Mouse (Mus musculus) heart, adult 2 months (tissue): ENCODE results near the gene Mecom. TPM values are rescaled to one million over a fixed set of nuclear protein-coding genes. Genes with fewer than 3 reads are reported as not detected.

Experiments used
- DNase-seq, 2 experiments: peaks; one replicate each; pipeline ENCODE4 v3.0.0; 2021
- H3K27ac ChIP-seq: fragments of 200-600 bp; 2 replicates; pipeline ENCODE4 v1.8.1; 2022
- H3K27me3 ChIP-seq: fragments of 200-500 bp; 2 replicates; pipeline ENCODE4 v1.6.1; 2012; ENCODE audit warnings: mild to moderate bottlenecking, low read length, inconsistent platforms, mixed read lengths; ENCODE audit not compliant: control insufficient read depth, insufficient read depth
- H3K36me3 ChIP-seq: fragments of 200-500 bp; 2 replicates; pipeline ENCODE4 v1.6.1; 2012; ENCODE audit warnings: low read length, inconsistent platforms; ENCODE audit not compliant: control insufficient read depth, insufficient read depth
- H3K4me1 ChIP-seq: fragments of 200-500 bp; 2 replicates; pipeline ENCODE4 v1.6.1; 2011; ENCODE audit warnings: low read length; ENCODE audit not compliant: control insufficient read depth, insufficient read depth
- H3K4me3 ChIP-seq: fragments of 200-600 bp; 2 replicates; pipeline ENCODE4 v1.8.1; 2022
- H3K79me2 ChIP-seq: fragments of 200-500 bp; replicated peaks from 2 replicates; pipeline ENCODE4 v1.6.1; 2012; ENCODE audit warnings: mild to moderate bottlenecking, inconsistent platforms, low read length, moderate library complexity, mixed read lengths; ENCODE audit not compliant: control insufficient read depth, insufficient read depth
- H3K9ac ChIP-seq: fragments of 200-500 bp; 2 replicates; pipeline ENCODE4 v1.6.1; 2012; ENCODE audit warnings: low read depth, mild to moderate bottlenecking, control low read depth, inconsistent platforms, low read length, mixed read lengths
- CTCF ChIP-seq: fragments of 200-600 bp; IDR thresholded peaks from 2 replicates; pipeline ENCODE4 v1.8.1; 2022; ENCODE audit warnings: antibody characterized with exemption, mild to moderate bottlenecking, moderate library complexity
- EP300 ChIP-seq: fragments of 200-500 bp; IDR thresholded peaks from 2 replicates; pipeline ENCODE4 v1.6.1; 2011; ENCODE audit warnings: low read depth, low read length, control low read depth; ENCODE audit not compliant: insufficient read depth
- POLR2A ChIP-seq: fragments of 200-500 bp; IDR thresholded peaks from 2 replicates; pipeline ENCODE4 v1.6.1; 2011; ENCODE audit warnings: mild to moderate bottlenecking, low read depth, low read length, control low read depth; ENCODE audit not compliant: insufficient read depth
- WGBS: fragments of 180-500 bp; shearing (Covaris S2); methylation state at CpG from one replicate; pipeline ENCODE4 v1.1.7; 2018; 5-methylcytosine and 5-hydroxymethylcytosine counted together
- intact Hi-C: fragments of 180-260 bp; cut with DNase I; formaldehyde crosslinking; loops from one replicate; pipeline ENCODE4 v1.15.1; 2025
- polyA plus RNA-seq: library from polyadenylated mRNA; depleted of rRNA; stranded (reverse); fragments of >200 nt; gene quantifications from 2 replicates; pipeline ENCODE4 v1.2.3, GENCODE M21; 2012
- total RNA-seq, 2 experiments: library from RNA; stranded (reverse); gene quantifications; 2 replicates each; pipeline ENCODE4 v1.2.3; 2021

Gene Mecom
- total and polyA plus RNA-seq, 3 experiments, result 5.2 to 18.6 (median 12.5) TPM

- Histone ChIP-seq H3K79me2 (no peaks in the 10 kb centered on the region), H3K36me3 (peaks cover 5% of the 10 kb centered on the region; the same call in 1 of the 2 replicates), H3K4me1 (peaks cover 4% of the 10 kb centered on the region), H3K27me3 (no peaks in the 10 kb centered on the region), H3K4me3 (no peak overlapping the region), H3K9ac (no peak overlapping the region), H3K27ac (no peak overlapping the region)
- WGBS, result 67% methylated on average over 4 of the region's 4 CpGs
- TF ChIP-seq CTCF, result peak; percentile 46
- TF ChIP-seq POLR2A, result no peak
- no peak for TF ChIP-seq EP300
- intact Hi-C loops, result no loop called here
- DNase-seq, result no peak
These were observed 239.7 kb downstream of the Mecom start for GRCm38 (mm10) chr3:30308081-30308480.

GRCm38 (mm10) chr3:30307601-30308000 lies 240.2 kb downstream of the Mecom start:
- intact Hi-C loops, result no loop called here
- peaks cover 5% of the 10 kb centered on the region; the same call in 1 of the 2 replicates for H3K36me3 ChIP-seq
- no peaks in the 10 kb centered on the region for H3K27me3 ChIP-seq
- H3K4me1 ChIP-seq, result peaks cover 4% of the 10 kb centered on the region
- no peaks in the 10 kb centered on the region for H3K79me2 ChIP-seq
- H3K27ac ChIP-seq, result no peak overlapping the region
- no peak overlapping the region for H3K9ac ChIP-seq
- no peak overlapping the region for H3K4me3 ChIP-seq
- DNase-seq, result no peak
- TF ChIP-seq POLR2A (no peak), CTCF (no peak), EP300 (no peak)
- WGBS, result 94% methylated on average over 6 of the region's 6 CpGs

- peaks cover 8% of the 10 kb centered on the region for H3K4me1 ChIP-seq
- H3K4me3 ChIP-seq, result no peak overlapping the region
- H3K27ac ChIP-seq, result peak overlapping the region; percentile 70
- H3K9ac ChIP-seq, result no peak overlapping the region
- TF ChIP-seq CTCF (no peak), EP300 (no peak), POLR2A (no peak)
- WGBS, result 27% methylated on average over 3 of the region's 3 CpGs
- DNase-seq, result no peak
- intact Hi-C loops, result no loop called here
- H3K36me3 ChIP-seq, result peaks cover 8% of the 10 kb centered on the region; the same call in 1 of the 2 replicates
- no peaks in the 10 kb centered on the region for H3K27me3 ChIP-seq
- H3K79me2 ChIP-seq, result no peaks in the 10 kb centered on the region
These were observed 241.7 kb downstream of the Mecom start for GRCm38 (mm10) chr3:30306080-30306479.

- H3K27ac ChIP-seq, result no peak overlapping the region
- H3K4me1 ChIP-seq, result peaks cover 6% of the 10 kb centered on the region
- no peak for TF ChIP-seq EP300
- no peak for TF ChIP-seq POLR2A
- TF ChIP-seq CTCF, result no peak
- no peak overlapping the region for H3K9ac ChIP-seq
- intact Hi-C loops, result no loop called here
- H3K4me3 ChIP-seq, result no peak overlapping the region
- peaks cover 6% of the 10 kb centered on the region for H3K36me3 ChIP-seq
- DNase-seq, result no peak
- H3K79me2 ChIP-seq, result no peaks in the 10 kb centered on the region
- no peaks in the 10 kb centered on the region for H3K27me3 ChIP-seq
- WGBS, result 19% methylated on average over 1 of the region's 1 CpGs
These were observed 248.3 kb downstream of the Mecom start for GRCm38 (mm10) chr3:30299460-30299859.

GRCm38 (mm10) chr3:30294433-30294832 lies 253.4 kb downstream of the Mecom start:
- no peak for TF ChIP-seq EP300
- TF ChIP-seq CTCF, result no peak
- no peak for TF ChIP-seq POLR2A
- no peak for DNase-seq
- intact Hi-C loops, result no loop called here
- H3K36me3 ChIP-seq, result no peaks in the 10 kb centered on the region
- H3K9ac ChIP-seq, result no peak overlapping the region
- no peak overlapping the region for H3K27ac ChIP-seq
- WGBS, result 94% methylated on average over 5 of the region's 5 CpGs
- 0 out of 2 replicates have a peak, but pooled peaks cover under 1% of the 10 kb centered on the region for H3K4me1 ChIP-seq
- no peak overlapping the region for H3K4me3 ChIP-seq
- H3K27me3 ChIP-seq, result no peaks in the 10 kb centered on the region
- no peaks in the 10 kb centered on the region for H3K79me2 ChIP-seq

- intact Hi-C loops, result no loop called here
These were observed 261.3 kb downstream of the Mecom start for GRCm38 (mm10) chr3:30286529-30286928.

More at GRCm38 (mm10) chr3:30286529-30286928, 261.3 kb downstream of the Mecom start:
- no peak for TF ChIP-seq EP300
- DNase-seq, result no peak
- no peaks in the 10 kb centered on the region for H3K4me1 ChIP-seq
- no peak overlapping the region for H3K4me3 ChIP-seq
- no peaks in the 10 kb centered on the region for H3K36me3 ChIP-seq
- no peaks in the 10 kb centered on the region for H3K79me2 ChIP-seq
- no peak overlapping the region for H3K27ac ChIP-seq
- 83% methylated on average over 4 of the region's 4 CpGs for WGBS
- no peak overlapping the region for H3K9ac ChIP-seq
- H3K27me3 ChIP-seq, result no peaks in the 10 kb centered on the region
